Comparison of ENCODE assay signal across 18 mouse cellular contexts in the genomic region with DNA sequence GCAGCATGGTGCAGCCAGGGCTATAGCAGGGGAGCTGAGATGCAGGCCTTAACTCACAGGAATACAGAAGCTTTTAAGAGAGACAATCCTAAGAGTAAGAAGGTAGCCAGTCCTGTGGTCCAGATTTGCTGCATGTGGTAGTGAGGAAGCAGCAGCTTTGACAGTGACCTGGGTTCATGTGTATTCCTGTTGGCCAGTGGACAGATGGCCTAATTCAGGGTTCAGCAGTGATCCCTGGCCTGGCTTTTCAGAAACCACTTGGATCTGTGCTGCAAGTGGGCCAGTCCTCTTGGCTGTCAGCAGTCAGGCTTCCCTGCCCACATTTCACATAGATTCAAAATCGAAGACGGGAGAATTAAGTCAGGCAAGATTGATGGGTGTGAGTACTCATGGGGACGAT. TPM values are rescaled to one million over a fixed set of nuclear protein-coding genes. Genes with fewer than 3 reads are reported as not detected.
DNase-seq lines count a peak whose midpoint lies in the region; ATAC-seq and TF ChIP-seq lines count a peak whose summit lies in the region.
"Had no signal": no experiment of that assay in that cellular context is flagged by ENCODE, and none has a peak within 500 bp of the region (broad histone marks: within the 10 kb centered on the region; RNA-seq: fewer than 3 reads in every experiment).

No protein-coding gene starts in this region.

- H3K4me2 ChIP-seq in intestine, embryonic 16.5 days (ENCODE audit: low read depth, low read length) = no peak overlapping the region
- H3K4me2 ChIP-seq: embryonic facial prominence, embryonic 12.5 days; forebrain, embryonic 15.5 days; heart, embryonic 12.5 days; hindbrain, embryonic 15.5 days had no signal

- no peaks in the 10 kb centered on the region for H3K36me3 ChIP-seq in intestine, embryonic 16.5 days (ENCODE audit: control insufficient read depth, insufficient read depth, low read length)
- H3K36me3 ChIP-seq: embryonic facial prominence, embryonic 12.5 days; forebrain, embryonic 15.5 days; heart, embryonic 12.5 days; hindbrain, embryonic 15.5 days had no signal

- H3K4me1 ChIP-seq in cerebellum, adult 2 months (ENCODE audit: control insufficient read depth, insufficient read depth, low read length) = peaks cover 66% of the 10 kb centered on the region
- H3K4me1 ChIP-seq in intestine, embryonic 16.5 days (ENCODE audit: control insufficient read depth, insufficient read depth, low read length) = no peaks in the 10 kb centered on the region
- H3K4me1 ChIP-seq: embryonic facial prominence, embryonic 12.5 days; forebrain, embryonic 15.5 days; hindbrain, embryonic 15.5 days had no signal

- no peak for TF ChIP-seq CTCF in layer of hippocampus, adult 2 months (conservative IDR thresholded peaks at IDR 0.05)
- TF ChIP-seq CTCF in cerebellum, adult 2 months (IDR thresholded peaks at IDR 0.05; ENCODE audit: borderline replicate concordance, insufficient read depth, low read depth, low read length) = no peak

- H3K9me3 ChIP-seq in intestine, embryonic 16.5 days (ENCODE audit: control insufficient read depth, low read length) = no peaks in the 10 kb centered on the region
- H3K9me3 ChIP-seq: embryonic facial prominence, embryonic 12.5 days; forebrain, embryonic 15.5 days; heart, embryonic 12.5 days; hindbrain, embryonic 15.5 days had no signal

- intact Hi-C loops in heart, postnatal 25 days (cut with DNase I) = no loop called here

- ATAC-seq in intestine, embryonic 16.5 days = no peak
- no peak for ATAC-seq in megakaryocyte-erythroid progenitor cell, adult 5-6 weeks (replicated peaks; ENCODE audit: low FRiP score, low TSS enrichment, poor library complexity, severe bottlenecking)
- ATAC-seq: forebrain, embryonic 15.5 days; intestine, postnatal 0 days had no signal

- H3K27ac ChIP-seq in layer of hippocampus, adult 2 months = peak overlapping the region; percentile 70
- H3K27ac ChIP-seq in cerebellum, adult 2 months (ENCODE audit: insufficient read depth, low read length) = peak overlapping the region; percentile 56
- no peak overlapping the region for H3K27ac ChIP-seq in intestine, embryonic 16.5 days (ENCODE audit: low read length)
- H3K27ac ChIP-seq: embryonic facial prominence, embryonic 12.5 days; forebrain, embryonic 15.5 days; heart, adult 2 months; hindbrain, embryonic 15.5 days had no signal

- no peak overlapping the region for H3K4me3 ChIP-seq in layer of hippocampus, adult 2 months
- H3K4me3 ChIP-seq in cerebellum, adult 2 months (replicated peaks; ENCODE audit: insufficient read depth, low read depth, low read length) = no peak overlapping the region
- no peak overlapping the region for H3K4me3 ChIP-seq in intestine, embryonic 16.5 days (ENCODE audit: low read length)
- H3K4me3 ChIP-seq: embryonic facial prominence, embryonic 12.5 days; forebrain, embryonic 15.5 days; heart, adult 2 months; heart, embryonic 12.5 days; hindbrain, embryonic 15.5 days had no signal

- TF ChIP-seq POLR2A in cerebellum, adult 2 months (IDR thresholded peaks at IDR 0.05; ENCODE audit: borderline replicate concordance, insufficient read depth, low read length) = no peak

- WGBS in cerebellum, adult 2 months = 11% methylated on average over 3 of the region's 3 CpGs
- WGBS in intestine, embryonic 16.5 days = 77% methylated on average over 3 of the region's 3 CpGs

- no peaks in the 10 kb centered on the region for H3K27me3 ChIP-seq in cerebellum, adult 2 months (ENCODE audit: control insufficient read depth, insufficient read depth, low read length)
- H3K27me3 ChIP-seq in intestine, embryonic 16.5 days (replicated peaks; ENCODE audit: control insufficient read depth, insufficient read depth, low read length) = no peaks in the 10 kb centered on the region
- H3K27me3 ChIP-seq: embryonic facial prominence, embryonic 12.5 days; forebrain, embryonic 15.5 days; hindbrain, embryonic 15.5 days had no signal

- H3K9ac ChIP-seq in intestine, embryonic 16.5 days (ENCODE audit: low read depth, low read length) = no peak overlapping the region
- H3K9ac ChIP-seq: embryonic facial prominence, embryonic 12.5 days; forebrain, embryonic 15.5 days; heart, embryonic 12.5 days; hindbrain, embryonic 15.5 days had no signal

- DNase-seq in layer of hippocampus, adult 2 months (ENCODE audit: low spot score in 2 of 2) = no peak
- DNase-seq in layer of hippocampus, adult 9-11 months = no peak
- DNase-seq in cerebellum, adult 11-12 months = peak; percentile 64
- DNase-seq in cerebellum, adult 2 months = peak; percentile 63 to 74
- peak; percentile 51 to 62 for DNase-seq in cerebellum, postnatal 25 days
- no peak for DNase-seq in heart, postnatal 25 days (ENCODE audit: low spot score)
- DNase-seq: adrenal gland, adult 2 months; adrenal gland, postnatal 25 days; embryo, embryonic 11 days; heart, adult 2 months; heart, postnatal 36 days had no signal

RNA-seq across cellular contexts. Expression of a gene that starts 26.6 kb away (rescaled TPM):
- total RNA-seq in layer of hippocampus, adult 2 months (2021) = 100 to 1,000 TPM; 153 to 163 TPM
- 110 and 115 TPM in 2 replicates for polyA plus RNA-seq in cerebellum, adult 2 months (2012; rRNA removed)
- polyA plus RNA-seq in intestine, embryonic 16.5 days (2015; fragmentation: Nextera tagmentation; extraction: Ambion mirVana) = 5.4 and 6.9 TPM in 2 replicates
- total RNA-seq in megakaryocyte-erythroid progenitor cell, adult 5-6 weeks (2014; fragmentation: Nextera tagmentation) = not detected in 2 replicates
- not detected in 2 replicates for total RNA-seq in megakaryocyte-erythroid progenitor cell, adult 5-6 weeks (2017)
- total RNA-seq in heart, postnatal 25 days (2021) = under 1 TPM; 0.18 to 0.25 TPM

Comparison
In these comparisons a context has a peak if more than half of its experiments do, and no peak if none do; other contexts are left out.
1. DNase-seq: peak in cerebellum, adult 11-12 months (single experiment), cerebellum, adult 2 months (2 of 2) and cerebellum, postnatal 25 days (2 of 2); none in layer of hippocampus, adult 2 months (0 of 2), layer of hippocampus, adult 9-11 months (single experiment) and heart, postnatal 25 days (single experiment).
2. RNA of a gene that starts 26.6 kb away (total RNA-seq): 153 to 163 TPM in layer of hippocampus, adult 2 months; 0.18 to 0.25 TPM in heart, postnatal 25 days and not detected in megakaryocyte-erythroid progenitor cell, adult 5-6 weeks; every median in the first group is over 100 times any median in the second.